Mouse (Mus musculus) urinary bladder, postnatal 14 days (tissue): Measurements from ENCODE around the gene 4921524J17Rik.

Experiments used
- DNase-seq: peaks from one replicate; pipeline ENCODE4 v3.0.0; 2021; ENCODE audit warnings: low spot score

4921524J17Rik gene

GRCm38 (mm10) chr8:85432168-85433016 lies at the start of gene 4921524J17Rik:
Gene 4921524J17Rik (minus strand): TSS chr8:85432833.
- peak; percentile 97 for DNase-seq

GRCm38 (mm10) chr8:85482427-85482826 lies 49.8 kb upstream of the 4921524J17Rik start:
- no peak for DNase-seq

- DNase-seq: peak; percentile 36
Measured at GRCm38 (mm10) chr8:85481900-85482299, 49.3 kb upstream of the 4921524J17Rik start.

DNA sequence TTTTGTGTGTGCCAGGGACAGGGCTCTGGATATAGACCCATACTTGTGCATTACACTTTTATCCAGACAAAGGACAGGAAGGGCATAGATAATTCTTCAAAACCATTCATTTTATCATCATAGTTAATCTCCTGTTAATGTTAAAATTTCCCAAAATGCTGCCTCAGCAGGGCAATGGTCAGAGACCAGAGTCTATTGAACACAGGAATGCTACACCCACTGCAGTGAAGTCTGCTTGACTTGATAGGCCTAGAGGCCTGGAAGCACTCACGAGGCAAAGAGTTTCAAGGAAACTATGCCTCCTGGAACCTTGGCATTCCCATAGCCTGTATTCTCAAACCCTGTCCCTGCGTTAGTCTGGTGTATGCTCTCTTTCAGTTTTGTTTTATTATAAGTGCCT lies 47.1 kb upstream of the 4921524J17Rik start:
- no peak for DNase-seq

GRCm38 (mm10) chr8:85478397-85478796 lies 45.8 kb upstream of the 4921524J17Rik start:
- DNase-seq: no peak

DNA sequence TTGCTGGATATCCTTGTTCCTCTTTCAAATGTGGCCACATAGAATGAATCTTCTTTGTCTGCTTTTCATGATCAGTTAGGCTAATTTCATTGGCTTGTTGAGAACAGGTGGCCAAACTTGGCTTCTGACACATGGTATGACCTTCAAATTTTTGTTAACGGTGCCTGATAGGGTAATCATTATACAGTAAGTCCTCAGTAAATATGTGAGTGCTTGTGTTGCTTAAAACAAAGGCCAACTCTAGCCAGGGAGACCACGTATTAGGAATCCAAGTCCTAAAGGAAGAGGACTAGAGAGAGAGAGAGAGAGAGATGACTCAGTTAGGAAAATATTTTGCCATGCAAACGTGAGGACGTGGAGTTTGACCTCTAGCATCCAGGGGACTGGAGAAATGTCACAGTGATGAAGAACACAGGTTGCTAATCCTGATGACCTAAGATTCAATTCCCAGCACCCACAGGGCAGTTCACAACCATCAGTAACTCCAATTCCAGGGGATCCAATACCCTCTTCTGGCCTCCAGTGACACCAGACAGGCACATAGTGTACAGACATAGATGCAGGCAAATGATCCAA lies 44.4 kb upstream of the 4921524J17Rik start:
- DNase-seq: no peak

- no peak for DNase-seq
Measured at GRCm38 (mm10) chr8:85474924-85475323, 42.3 kb upstream of the 4921524J17Rik start.

GRCm38 (mm10) chr8:85473246-85473645 lies 40.6 kb upstream of the 4921524J17Rik start:
- no peak for DNase-seq

GRCm38 (mm10) chr8:85472800-85473199 lies 40.2 kb upstream of the 4921524J17Rik start:
- no peak for DNase-seq

GRCm38 (mm10) chr8:85470753-85471152 lies 38.1 kb upstream of the 4921524J17Rik start:
- DNase-seq: no peak

DNA sequence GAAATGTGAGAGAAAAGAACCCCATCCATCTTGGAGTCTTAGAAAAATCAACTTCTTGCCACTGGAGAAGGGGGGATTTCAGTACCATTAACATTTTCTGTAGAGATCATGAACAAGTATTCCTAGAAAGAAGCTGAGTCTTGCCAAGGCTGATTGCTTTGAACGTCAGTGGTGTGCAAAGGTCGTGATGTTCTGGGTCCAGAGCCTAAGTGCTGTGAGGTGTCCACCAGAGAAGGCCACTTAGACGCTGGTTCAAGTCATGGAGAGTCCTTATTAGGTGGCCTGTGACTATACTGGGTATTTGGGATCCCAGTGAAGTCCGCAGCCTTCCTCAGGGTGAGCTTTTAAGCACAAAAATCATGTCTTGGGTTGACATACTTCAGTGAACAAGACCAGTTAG lies 33.4 kb upstream of the 4921524J17Rik start:
- no peak for DNase-seq

DNA sequence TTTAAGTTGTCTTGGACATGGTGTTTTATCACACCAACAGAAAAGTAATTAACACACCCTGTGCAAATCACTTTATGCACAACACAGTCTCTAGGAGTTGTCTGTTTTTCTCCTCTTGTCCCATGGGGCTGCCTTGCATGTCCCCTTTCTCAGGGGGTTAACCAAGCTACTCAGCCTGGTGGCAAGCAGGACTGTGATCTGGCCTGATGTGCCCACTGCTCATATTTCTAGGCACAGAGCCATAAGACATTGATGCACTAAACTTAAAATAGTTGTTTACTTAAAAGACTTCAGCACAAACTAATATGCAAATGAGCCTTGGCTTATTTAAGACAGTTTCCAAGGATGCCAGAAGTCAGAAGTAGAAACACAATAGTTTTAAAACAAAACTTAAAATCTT lies 31.7 kb upstream of the 4921524J17Rik start:
- DNase-seq: no peak

GRCm38 (mm10) chr8:85462441-85462840 lies 29.8 kb upstream of the 4921524J17Rik start:
- DNase-seq: no peak

GRCm38 (mm10) chr8:85461377-85461776 lies 28.7 kb upstream of the 4921524J17Rik start:
- peak; percentile 56 for DNase-seq

DNA sequence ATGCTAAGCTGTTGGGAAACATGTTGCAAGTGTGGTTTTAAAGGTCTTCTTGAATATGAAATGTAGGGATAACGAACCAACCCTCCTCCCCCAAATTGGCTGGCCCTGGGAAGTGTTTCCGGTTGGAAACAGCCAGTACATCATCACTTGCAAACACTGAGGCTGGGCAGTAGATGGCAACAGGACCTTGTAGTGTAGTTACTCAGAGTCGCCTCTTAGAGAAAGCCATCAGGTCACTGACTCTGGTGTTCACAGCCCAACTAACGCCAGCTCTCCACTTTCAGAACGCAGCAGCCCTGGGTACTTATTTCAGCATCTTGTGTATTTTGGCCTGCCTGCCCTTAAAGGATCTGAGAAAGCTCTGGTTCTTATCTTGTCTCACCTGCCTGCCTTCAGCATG lies 28.2 kb upstream of the 4921524J17Rik start:
- DNase-seq: peak; percentile 21

DNA sequence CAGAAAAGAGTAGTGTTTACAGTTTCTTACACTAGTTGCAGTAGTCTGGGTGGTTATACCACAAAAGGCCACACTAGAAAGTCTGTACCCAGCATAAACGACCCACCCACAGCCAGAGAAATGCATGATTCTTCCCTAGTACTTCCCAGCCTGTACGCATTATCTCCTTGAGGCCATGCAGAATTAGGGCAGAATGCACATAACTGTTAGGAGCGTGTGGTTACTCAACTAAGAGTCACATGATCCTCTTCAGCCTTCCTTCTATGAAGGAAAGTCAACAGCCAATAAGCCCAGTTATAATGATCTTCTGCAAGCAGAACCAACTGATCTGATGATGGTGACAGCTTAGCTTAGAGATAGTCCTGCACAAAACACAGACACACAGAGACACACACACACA lies 26.9 kb upstream of the 4921524J17Rik start:
- DNase-seq: no peak

DNA sequence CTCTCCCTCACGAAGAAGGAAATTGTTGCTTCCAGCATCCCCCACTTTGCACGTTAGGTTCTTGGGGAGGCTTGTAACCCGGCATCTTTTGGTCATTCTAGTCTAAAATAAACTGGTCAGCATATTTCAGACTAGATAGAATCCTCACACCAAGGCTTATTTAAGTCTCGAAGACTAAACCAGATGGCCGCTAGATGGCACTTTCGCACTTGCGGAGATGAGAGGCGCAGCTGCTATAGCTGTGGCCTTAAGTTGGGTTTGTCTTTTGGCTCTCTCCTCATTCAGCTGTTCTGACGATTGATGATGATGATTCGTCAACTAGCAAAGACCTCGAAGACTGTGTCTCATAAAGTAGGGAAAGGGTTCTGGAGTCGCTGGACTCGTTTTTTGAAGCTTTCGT lies 23.9 kb upstream of the 4921524J17Rik start:
- DNase-seq: peak; percentile 72

- no peak for DNase-seq
Measured at GRCm38 (mm10) chr8:85454750-85455149, 22.1 kb upstream of the 4921524J17Rik start.

DNA sequence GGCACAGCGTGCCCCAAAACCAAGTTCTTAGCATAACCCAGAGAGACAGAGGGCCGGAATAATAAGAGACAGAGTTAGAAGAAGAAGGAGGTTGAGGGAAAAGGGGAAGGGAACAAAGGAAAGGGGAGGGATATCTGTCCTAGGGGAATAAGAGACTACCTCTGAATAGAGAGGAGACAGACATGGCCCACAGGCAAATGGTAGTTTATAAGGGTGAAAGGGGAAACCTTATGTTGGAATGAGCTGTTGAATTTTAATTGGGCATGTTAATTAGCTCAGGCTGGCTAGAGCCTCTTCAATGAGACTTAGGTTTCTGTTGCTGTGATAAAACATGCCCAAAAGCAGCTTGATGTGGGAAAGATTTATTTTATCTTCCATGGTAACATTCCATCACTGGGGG lies 20.6 kb upstream of the 4921524J17Rik start:
- DNase-seq: no peak

DNA sequence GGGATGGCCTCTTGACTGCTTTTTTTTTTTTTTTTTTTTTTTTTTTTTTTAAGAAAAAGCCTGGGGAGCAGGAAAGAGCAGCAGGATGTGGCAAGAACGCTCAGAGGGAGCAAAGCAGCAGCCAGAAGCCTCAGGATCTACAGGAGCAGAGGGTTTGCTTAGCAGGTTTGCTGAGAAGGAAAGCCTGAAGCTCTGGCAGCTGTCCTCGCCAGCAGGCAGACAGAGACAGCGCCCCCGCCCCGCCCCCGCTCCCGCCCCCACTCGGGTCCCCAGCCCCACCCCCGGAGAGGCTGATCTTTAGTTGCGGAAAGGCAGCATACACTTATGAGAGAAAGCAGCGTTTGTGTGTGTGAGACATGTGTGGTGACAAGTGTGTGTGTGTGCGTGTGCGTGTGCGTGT lies 19.7 kb upstream of the 4921524J17Rik start:
- no peak for DNase-seq

DNA sequence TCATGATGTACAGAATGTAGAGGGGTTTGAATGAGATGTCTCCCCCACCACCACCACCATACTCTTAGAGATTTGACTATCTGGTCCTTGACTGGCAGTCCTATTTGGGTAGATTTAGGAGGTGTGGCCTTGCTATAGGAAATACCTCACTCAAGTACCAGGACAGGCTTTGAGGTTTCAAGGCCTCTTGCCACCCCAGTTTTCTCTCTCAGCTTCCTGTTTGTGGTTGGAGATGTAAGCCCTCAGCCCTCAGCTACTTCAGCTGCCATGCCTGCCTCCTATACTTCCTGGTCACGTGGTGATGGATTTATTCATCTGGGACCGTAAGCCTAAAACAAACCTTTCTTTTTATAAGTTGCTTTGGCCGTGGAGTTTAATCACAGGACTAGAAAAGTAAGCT lies 17.7 kb upstream of the 4921524J17Rik start:
- DNase-seq: no peak

DNA sequence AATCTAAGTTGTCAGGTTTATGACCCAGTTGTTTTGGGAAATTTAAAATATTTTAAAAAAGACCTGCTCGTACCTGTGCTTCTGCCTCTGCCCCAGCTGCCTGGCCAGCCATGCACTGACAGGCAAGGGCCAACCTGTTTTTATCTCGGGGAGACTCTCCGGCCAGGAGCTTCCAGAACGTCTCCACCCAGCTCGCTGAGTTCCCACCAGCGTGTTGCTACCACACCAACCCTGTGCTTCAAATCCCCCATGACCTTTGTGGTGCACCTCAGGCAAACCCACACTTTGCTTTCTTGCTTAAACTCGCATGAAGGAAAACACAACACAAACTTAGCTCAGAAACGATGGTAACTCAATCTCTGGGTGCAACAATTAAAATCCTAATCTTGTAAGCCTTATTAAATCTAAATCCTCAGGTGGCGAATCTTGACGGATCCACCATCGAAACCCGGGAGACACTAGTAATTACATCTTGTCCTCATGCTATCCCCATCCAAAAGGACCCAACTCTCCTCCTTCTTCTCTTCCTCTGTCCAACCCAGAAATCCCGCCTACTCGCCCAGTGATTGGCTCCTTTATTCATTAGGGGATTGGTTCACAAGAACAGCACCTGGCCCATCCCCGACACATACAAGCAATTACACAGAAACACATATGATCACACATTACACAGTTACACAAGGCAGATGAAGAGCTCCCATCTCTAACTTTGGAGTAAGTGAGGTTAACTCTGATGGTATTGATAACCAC lies 13.5 kb upstream of the 4921524J17Rik start:
- no peak for DNase-seq

DNA sequence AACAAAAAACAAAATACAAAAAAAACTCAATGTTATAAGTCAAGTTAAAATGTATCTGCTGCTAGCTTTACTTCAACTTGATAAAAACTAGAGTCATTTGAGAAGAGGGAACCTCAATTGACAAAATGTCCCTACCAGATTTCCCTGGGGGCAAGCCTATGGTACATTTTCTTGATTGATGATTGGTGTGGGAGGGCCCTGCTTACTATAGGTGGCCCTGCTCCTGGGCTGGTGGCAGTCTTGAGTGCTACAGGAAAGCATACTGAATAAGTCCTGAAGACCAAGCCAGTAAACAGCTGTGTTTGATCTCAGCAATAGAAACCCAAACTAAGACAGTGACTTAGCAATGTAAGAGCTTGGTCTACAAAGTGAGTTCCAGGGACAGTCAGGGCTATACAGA lies 11.5 kb upstream of the 4921524J17Rik start:
- DNase-seq: no peak
